Mouse (Mus musculus) gastrocnemius, postnatal 25 days (tissue): ENCODE measurements around the gene 4933430I17Rik. TPM values are rescaled to one million over a fixed set of nuclear protein-coding genes. Genes with fewer than 3 reads are reported as not detected.
"Not testable (repeated sequence)": the region's sequence is repeated elsewhere in the genome, so short reads cannot be mapped to it uniquely, and the experiment has no call there.

Source experiments
- DNase-seq: peaks from one replicate; pipeline ENCODE4 v3.0.0; 2022
- long read RNA-seq, 2 experiments: library from polyadenylated mRNA; stranded (forward); transcript quantifications; one replicate each; pipeline ENCODE4 v2.0.0; 2021
- total RNA-seq, 2 experiments: library from RNA; stranded (reverse); gene quantifications; 1 replicate in 1 of 2; 2 replicates in 1 of 2; pipeline ENCODE4 v1.2.3; 2021

Gene 4933430I17Rik
- total RNA-seq: under 1 TPM in 1 of 2 experiments, not detected in 1; 0.20 TPM
- long read RNA-seq, experiment 1, partial matches to known transcripts: 0 of 1 reads
- long read RNA-seq, experiment 1, other reads (novel, unspliced or antisense): 1 of 1 reads
- long read RNA-seq, experiment 2, partial matches to known transcripts: 0 of 1 reads
- long read RNA-seq, experiment 2, other reads (novel, unspliced or antisense): 1 of 1 reads

- DNase-seq: peak; percentile 97
These were observed at the start of gene 4933430I17Rik, which contains the start of gene Pole3 for GRCm38 (mm10) chr4:62524651-62525488. 4933430I17Rik (plus strand) TSS chr4:62525369. Pole3 (minus strand) TSS chr4:62525068.

GRCm38 (mm10) chr4:62475793-62476192 lies 49.4 kb upstream of the 4933430I17Rik start:
- DNase-seq: no peak

- no peak for DNase-seq
These were observed 47.5 kb upstream of the 4933430I17Rik start for GRCm38 (mm10) chr4:62477542-62478244.

- DNase-seq: not testable (repeated sequence)
These were observed 45.6 kb upstream of the 4933430I17Rik start for GRCm38 (mm10) chr4:62479593-62479936.

- DNase-seq: no peak
These were observed 45.0 kb upstream of the 4933430I17Rik start, which contains the start of gene Bspry for GRCm38 (mm10) chr4:62479937-62480708. Bspry (plus strand) TSS chr4:62480053.

GRCm38 (mm10) chr4:62480709-62481605 lies 44.2 kb upstream of the 4933430I17Rik start:
- no peak for DNase-seq

- DNase-seq: no peak
These were observed 40.2 kb upstream of the 4933430I17Rik start for GRCm38 (mm10) chr4:62484928-62485327.

- DNase-seq: no peak
These were observed 39.6 kb upstream of the 4933430I17Rik start for GRCm38 (mm10) chr4:62485450-62486161.

GRCm38 (mm10) chr4:62486162-62486696 lies 38.9 kb upstream of the 4933430I17Rik start:
- no peak for DNase-seq

GRCm38 (mm10) chr4:62487172-62487571 lies 38.0 kb upstream of the 4933430I17Rik start:
- no peak for DNase-seq

- no peak for DNase-seq
These were observed 37.3 kb upstream of the 4933430I17Rik start for GRCm38 (mm10) chr4:62487914-62488313.

- no peak for DNase-seq
These were observed 32.5 kb upstream of the 4933430I17Rik start for GRCm38 (mm10) chr4:62492682-62493081.

- DNase-seq: no peak
These were observed 30.9 kb upstream of the 4933430I17Rik start for GRCm38 (mm10) chr4:62494230-62494629.

- peak; percentile 37 for DNase-seq
These were observed 29.2 kb upstream of the 4933430I17Rik start for GRCm38 (mm10) chr4:62495946-62496345.

- peak; percentile 16 for DNase-seq
These were observed 28.4 kb upstream of the 4933430I17Rik start for GRCm38 (mm10) chr4:62496815-62497214.

- DNase-seq: no peak
These were observed 24.4 kb upstream of the 4933430I17Rik start for GRCm38 (mm10) chr4:62500799-62501198.

- DNase-seq: no peak
These were observed 23.6 kb upstream of the 4933430I17Rik start for GRCm38 (mm10) chr4:62501534-62501933.

- peak; percentile 88 for DNase-seq
These were observed 23.0 kb upstream of the 4933430I17Rik start for GRCm38 (mm10) chr4:62501964-62502732.

- no peak for DNase-seq
These were observed 22.2 kb upstream of the 4933430I17Rik start for GRCm38 (mm10) chr4:62502969-62503368.
